Mouse (Mus musculus): ENCODE measurements around the gene Lyz2. TPM values are rescaled to one million over a fixed set of nuclear protein-coding genes. Genes with fewer than 3 reads are reported as not detected.

The Lyz2 gene
- 34.8 and 51.3 TPM in 2 replicates for polyA plus RNA-seq (2014; fragmentation: Nextera tagmentation; extraction: Ambion mirVana)

GRCm38 (mm10) chr10:117282049-117282448 is at the start of gene Lyz2:
Lyz2 (minus strand) TSS chr10:117282321.
- H3K4me2 ChIP-seq (replicated peaks; ENCODE audit: low read depth, low read length) = no peak within 1 kb of the TSS

GRCm38 (mm10) chr10:117330521-117330920 is 48.4 kb upstream of the Lyz2 start:
- 72% methylated on average over 5 of the region's 5 CpGs for WGBS
- Histone ChIP-seq H3K36me3 (ENCODE audit: control insufficient read depth, insufficient read depth, low read length) (no peaks in the 10 kb centered on the region), H3K4me3 (ENCODE audit: low read length) (no peak overlapping the region), H3K4me2 (replicated peaks; ENCODE audit: low read depth, low read length) (no peak overlapping the region), H3K9ac (ENCODE audit: low read depth, low read length) (no peak overlapping the region), H3K27ac (ENCODE audit: low read depth, low read length) (no peak overlapping the region), H3K9me3 (ENCODE audit: control insufficient read depth, low read length) (no peaks in the 10 kb centered on the region), H3K27me3 (ENCODE audit: control insufficient read depth, insufficient read depth, low read length) (no peaks in the 10 kb centered on the region), H3K4me1 (ENCODE audit: control insufficient read depth, insufficient read depth, low read length) (0 out of 2 replicates have a peak, but pooled peaks cover under 1% of the 10 kb centered on the region)
- ATAC-seq (ENCODE audit: low FRiP score, low TSS enrichment) = no peak

More at GRCm38 (mm10) chr10:117282049-117282448, at the start of gene Lyz2:
- Histone ChIP-seq H3K9me3 (ENCODE audit: control insufficient read depth, low read length) (no peaks in the 10 kb centered on the region), H3K36me3 (ENCODE audit: control insufficient read depth, insufficient read depth, low read length) (no peaks in the 10 kb centered on the region), H3K9ac (ENCODE audit: low read depth, low read length) (no peak within 1 kb of the TSS), H3K27ac (ENCODE audit: low read depth, low read length) (no peak within 1 kb of the TSS), H3K4me3 (ENCODE audit: low read length) (no peak within 1 kb of the TSS), H3K4me1 (ENCODE audit: control insufficient read depth, insufficient read depth, low read length) (no peaks in the 10 kb centered on the region), H3K27me3 (ENCODE audit: control insufficient read depth, insufficient read depth, low read length) (no peaks in the 10 kb centered on the region)
- no peak for ATAC-seq (ENCODE audit: low FRiP score, low TSS enrichment)
- WGBS = 68% methylated on average over 4 of the region's 4 CpGs

DNA sequence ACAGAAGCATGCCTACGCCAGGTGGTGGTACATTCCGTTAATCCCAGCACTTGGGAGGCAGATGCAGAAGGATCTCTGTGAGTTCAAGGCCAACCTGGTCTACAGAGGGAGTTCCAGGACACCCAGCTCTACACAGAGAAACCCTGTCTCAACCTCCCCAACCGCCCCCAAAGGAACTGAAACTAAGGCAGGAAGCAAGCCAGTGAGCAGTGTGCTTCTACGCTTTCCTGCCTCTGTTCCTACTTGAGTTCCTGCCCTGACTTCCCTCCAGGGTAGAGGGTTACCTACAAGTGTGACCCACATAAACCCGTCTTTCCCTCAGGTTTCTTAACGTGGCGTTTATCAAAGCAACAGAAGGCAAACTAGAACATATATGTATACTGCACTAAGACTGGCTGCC is 41.7 kb upstream of the Lyz2 start:
- 89% methylated on average over 7 of the region's 7 CpGs for WGBS
- Histone ChIP-seq H3K9ac (ENCODE audit: low read depth, low read length) (no peak overlapping the region), H3K4me2 (replicated peaks; ENCODE audit: low read depth, low read length) (no peak overlapping the region), H3K9me3 (ENCODE audit: control insufficient read depth, low read length) (no peaks in the 10 kb centered on the region), H3K27ac (ENCODE audit: low read depth, low read length) (no peak overlapping the region), H3K4me1 (ENCODE audit: control insufficient read depth, insufficient read depth, low read length) (no peaks in the 10 kb centered on the region), H3K36me3 (ENCODE audit: control insufficient read depth, insufficient read depth, low read length) (no peaks in the 10 kb centered on the region), H3K4me3 (ENCODE audit: low read length) (no peak overlapping the region), H3K27me3 (ENCODE audit: control insufficient read depth, insufficient read depth, low read length) (no peaks in the 10 kb centered on the region)
- no peak for ATAC-seq (ENCODE audit: low FRiP score, low TSS enrichment)

DNA sequence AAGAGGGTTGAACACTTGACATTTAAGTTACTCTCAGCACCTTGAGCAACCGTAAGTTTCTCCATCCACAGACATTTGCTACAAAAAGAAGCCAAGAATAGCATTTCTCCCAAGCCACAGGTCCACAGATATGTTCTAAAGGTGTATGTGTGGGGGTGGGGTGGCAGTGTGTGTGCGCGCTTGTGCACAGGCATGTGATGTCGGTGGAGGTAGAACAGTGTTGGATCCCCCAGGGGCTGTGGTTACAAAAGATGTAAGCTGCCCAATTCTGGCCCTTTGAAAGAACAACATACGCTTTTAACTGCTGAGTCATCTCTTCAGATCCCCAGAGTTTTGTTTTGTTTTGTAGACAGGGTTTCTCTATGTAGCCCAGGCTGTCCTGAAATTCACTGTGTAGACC is 40.5 kb upstream of the Lyz2 start:
- Histone ChIP-seq H3K27ac (ENCODE audit: low read depth, low read length) (no peak overlapping the region), H3K27me3 (ENCODE audit: control insufficient read depth, insufficient read depth, low read length) (no peaks in the 10 kb centered on the region), H3K9me3 (ENCODE audit: control insufficient read depth, low read length) (no peaks in the 10 kb centered on the region), H3K4me1 (ENCODE audit: control insufficient read depth, insufficient read depth, low read length) (no peaks in the 10 kb centered on the region), H3K9ac (ENCODE audit: low read depth, low read length) (no peak overlapping the region), H3K4me3 (ENCODE audit: low read length) (no peak overlapping the region), H3K4me2 (replicated peaks; ENCODE audit: low read depth, low read length) (no peak overlapping the region), H3K36me3 (ENCODE audit: control insufficient read depth, insufficient read depth, low read length) (no peaks in the 10 kb centered on the region)
- no peak for ATAC-seq (ENCODE audit: low FRiP score, low TSS enrichment)
- 91% methylated on average over 5 of the region's 5 CpGs for WGBS

GRCm38 (mm10) chr10:117320571-117320981 is 38.5 kb upstream of the Lyz2 start:
- WGBS = 87% methylated on average over 3 of the region's 3 CpGs
- Histone ChIP-seq H3K27ac (ENCODE audit: low read depth, low read length) (no peak overlapping the region), H3K36me3 (ENCODE audit: control insufficient read depth, insufficient read depth, low read length) (no peaks in the 10 kb centered on the region), H3K4me2 (replicated peaks; ENCODE audit: low read depth, low read length) (no peak overlapping the region), H3K9me3 (ENCODE audit: control insufficient read depth, low read length) (no peaks in the 10 kb centered on the region), H3K27me3 (ENCODE audit: control insufficient read depth, insufficient read depth, low read length) (no peaks in the 10 kb centered on the region), H3K4me3 (ENCODE audit: low read length) (no peak overlapping the region), H3K9ac (ENCODE audit: low read depth, low read length) (no peak overlapping the region), H3K4me1 (ENCODE audit: control insufficient read depth, insufficient read depth, low read length) (no peaks in the 10 kb centered on the region)
- ATAC-seq (ENCODE audit: low FRiP score, low TSS enrichment) = no peak

DNA sequence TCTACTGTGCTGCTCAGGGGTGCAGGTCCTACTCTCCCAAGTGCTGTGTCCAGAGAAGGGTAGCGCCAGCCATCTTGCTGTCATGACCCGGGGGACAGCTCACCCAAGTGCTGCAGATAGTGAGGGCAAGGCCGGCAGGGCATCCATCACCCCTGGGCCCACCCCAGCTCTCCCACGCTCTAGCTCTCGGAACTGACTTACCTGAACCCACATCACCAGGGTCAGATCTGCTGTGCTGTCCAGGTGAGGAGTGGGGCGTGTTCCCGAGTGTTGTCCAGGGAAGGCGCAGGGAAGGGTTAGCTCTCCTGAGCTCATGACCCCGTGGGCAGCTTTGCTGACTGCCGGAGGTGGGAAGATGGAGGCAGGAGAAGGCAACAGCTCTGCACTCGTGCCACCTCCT is 34.3 kb upstream of the Lyz2 start:
- WGBS = 89% methylated on average over 11 of the region's 11 CpGs
- Histone ChIP-seq H3K4me1 (ENCODE audit: control insufficient read depth, insufficient read depth, low read length) (no peaks in the 10 kb centered on the region), H3K27ac (ENCODE audit: low read depth, low read length) (no peak overlapping the region), H3K4me2 (replicated peaks; ENCODE audit: low read depth, low read length) (no peak overlapping the region), H3K27me3 (ENCODE audit: control insufficient read depth, insufficient read depth, low read length) (no peaks in the 10 kb centered on the region), H3K9me3 (ENCODE audit: control insufficient read depth, low read length) (no peaks in the 10 kb centered on the region), H3K9ac (ENCODE audit: low read depth, low read length) (no peak overlapping the region), H3K4me3 (ENCODE audit: low read length) (no peak overlapping the region), H3K36me3 (ENCODE audit: control insufficient read depth, insufficient read depth, low read length) (no peaks in the 10 kb centered on the region)
- ATAC-seq (ENCODE audit: low FRiP score, low TSS enrichment) = no peak

- H3K9me3 ChIP-seq (ENCODE audit: control insufficient read depth, low read length) = no peaks in the 10 kb centered on the region
- H3K4me1 ChIP-seq (ENCODE audit: control insufficient read depth, insufficient read depth, low read length) = no peaks in the 10 kb centered on the region
- no peak overlapping the region for H3K4me2 ChIP-seq (replicated peaks; ENCODE audit: low read depth, low read length)
- no peak overlapping the region for H3K4me3 ChIP-seq (ENCODE audit: low read length)
- H3K9ac ChIP-seq (ENCODE audit: low read depth, low read length) = no peak overlapping the region
- no peak for ATAC-seq (ENCODE audit: low FRiP score, low TSS enrichment)
- H3K27ac ChIP-seq (ENCODE audit: low read depth, low read length) = no peak overlapping the region
- WGBS = 90% methylated on average over 2 of the region's 2 CpGs
- no peaks in the 10 kb centered on the region for H3K27me3 ChIP-seq (ENCODE audit: control insufficient read depth, insufficient read depth, low read length)
- no peaks in the 10 kb centered on the region for H3K36me3 ChIP-seq (ENCODE audit: control insufficient read depth, insufficient read depth, low read length)
Measured at GRCm38 (mm10) chr10:117313133-117313532, 31.0 kb upstream of the Lyz2 start.

- no peak for ATAC-seq (ENCODE audit: low FRiP score, low TSS enrichment)
- WGBS = 82% methylated on average over 8 of the region's 8 CpGs
- H3K9ac ChIP-seq (ENCODE audit: low read depth, low read length) = no peak overlapping the region
Measured at GRCm38 (mm10) chr10:117312168-117312567, 30.0 kb upstream of the Lyz2 start.

GRCm38 (mm10) chr10:117304371-117304770 is 22.2 kb upstream of the Lyz2 start:
- no peaks in the 10 kb centered on the region for H3K9me3 ChIP-seq (ENCODE audit: control insufficient read depth, low read length)
- WGBS = 86% methylated on average over 5 of the region's 5 CpGs
- no peak overlapping the region for H3K27ac ChIP-seq (ENCODE audit: low read depth, low read length)
- H3K9ac ChIP-seq (ENCODE audit: low read depth, low read length) = no peak overlapping the region
- H3K4me3 ChIP-seq (ENCODE audit: low read length) = no peak overlapping the region
- H3K4me2 ChIP-seq (replicated peaks; ENCODE audit: low read depth, low read length) = no peak overlapping the region
- no peaks in the 10 kb centered on the region for H3K4me1 ChIP-seq (ENCODE audit: control insufficient read depth, insufficient read depth, low read length)
- ATAC-seq (ENCODE audit: low FRiP score, low TSS enrichment) = no peak
- H3K27me3 ChIP-seq (ENCODE audit: control insufficient read depth, insufficient read depth, low read length) = no peaks in the 10 kb centered on the region
- no peaks in the 10 kb centered on the region for H3K36me3 ChIP-seq (ENCODE audit: control insufficient read depth, insufficient read depth, low read length)

More at GRCm38 (mm10) chr10:117312168-117312567, 30.0 kb upstream of the Lyz2 start:
- no peak overlapping the region for H3K4me3 ChIP-seq (ENCODE audit: low read length)
- no peaks in the 10 kb centered on the region for H3K9me3 ChIP-seq (ENCODE audit: control insufficient read depth, low read length)
- H3K36me3 ChIP-seq (ENCODE audit: control insufficient read depth, insufficient read depth, low read length) = no peaks in the 10 kb centered on the region
- H3K27ac ChIP-seq (ENCODE audit: low read depth, low read length) = no peak overlapping the region
- H3K4me2 ChIP-seq (replicated peaks; ENCODE audit: low read depth, low read length) = no peak overlapping the region
- no peaks in the 10 kb centered on the region for H3K4me1 ChIP-seq (ENCODE audit: control insufficient read depth, insufficient read depth, low read length)
- no peaks in the 10 kb centered on the region for H3K27me3 ChIP-seq (ENCODE audit: control insufficient read depth, insufficient read depth, low read length)

Measured in kidney, embryonic 14.5 days (tissue).